Mouse (Mus musculus): ENCODE data around the gene F5.

Gene F5

GRCm38 (mm10) chr1:164151387-164152088, at the start of gene F5:
TSS of gene F5 (plus strand) at chr1:164151838.
- in situ Hi-C loops (cut with MboI, MseI): no loop called here

GRCm38 (mm10) chr1:164109763-164110162, 41.9 kb upstream of the F5 start:
- in situ Hi-C loops (cut with MboI, MseI): no loop called here

- in situ Hi-C loops (cut with MboI, MseI): no loop called here
Observed at GRCm38 (mm10) chr1:164110591-164111329, 40.9 kb upstream of the F5 start.

GRCm38 (mm10) chr1:164114280-164114679, 37.4 kb upstream of the F5 start:
- in situ Hi-C loops (cut with MboI, MseI): no loop called here

DNA sequence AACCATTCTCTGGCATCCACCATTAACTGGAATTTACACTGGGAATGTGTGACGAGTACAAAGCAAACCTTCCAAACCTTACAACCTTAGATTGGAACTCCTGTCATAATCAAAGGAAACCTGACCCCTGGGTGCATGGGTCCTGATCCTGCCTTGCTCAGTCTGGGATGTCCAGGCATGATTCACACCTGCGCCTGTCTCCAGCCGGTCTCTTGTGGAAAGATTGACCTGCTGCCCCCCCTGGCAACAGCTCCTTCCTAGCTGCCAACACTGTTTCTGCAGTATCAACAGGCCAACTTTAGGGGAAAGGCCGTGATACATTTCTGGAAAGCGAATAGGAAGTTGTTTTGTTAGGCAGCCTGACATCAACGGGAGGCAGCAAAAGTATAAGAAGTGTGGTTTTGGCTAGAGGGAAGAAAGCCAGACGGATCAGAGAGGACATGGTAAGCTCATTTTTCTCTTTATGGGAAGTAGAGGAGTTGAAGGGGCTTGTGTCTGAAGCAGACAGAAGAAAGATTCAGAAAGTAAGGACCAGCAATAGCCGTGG, 36.6 kb upstream of the F5 start, which contains the start of gene Selp:
TSS of gene Selp (plus strand) at position 318 of the 547 bp plus-strand sequence.
- in situ Hi-C loops (cut with MboI, MseI): loop anchor here (5.0 kb wide), 1 partner anchor 468 kb away; no protein-coding TSS in a partner anchor

GRCm38 (mm10) chr1:164115647-164116046, 36.0 kb upstream of the F5 start:
- in situ Hi-C loops (cut with MboI, MseI): loop anchor here (5.0 kb wide), 1 partner anchor 468 kb away; no protein-coding TSS in a partner anchor

- in situ Hi-C loops (cut with MboI, MseI): loop anchor here (5.0 kb wide), 1 partner anchor 471 kb away; no protein-coding TSS in a partner anchor
Observed at GRCm38 (mm10) chr1:164117869-164118268, 33.8 kb upstream of the F5 start.

DNA sequence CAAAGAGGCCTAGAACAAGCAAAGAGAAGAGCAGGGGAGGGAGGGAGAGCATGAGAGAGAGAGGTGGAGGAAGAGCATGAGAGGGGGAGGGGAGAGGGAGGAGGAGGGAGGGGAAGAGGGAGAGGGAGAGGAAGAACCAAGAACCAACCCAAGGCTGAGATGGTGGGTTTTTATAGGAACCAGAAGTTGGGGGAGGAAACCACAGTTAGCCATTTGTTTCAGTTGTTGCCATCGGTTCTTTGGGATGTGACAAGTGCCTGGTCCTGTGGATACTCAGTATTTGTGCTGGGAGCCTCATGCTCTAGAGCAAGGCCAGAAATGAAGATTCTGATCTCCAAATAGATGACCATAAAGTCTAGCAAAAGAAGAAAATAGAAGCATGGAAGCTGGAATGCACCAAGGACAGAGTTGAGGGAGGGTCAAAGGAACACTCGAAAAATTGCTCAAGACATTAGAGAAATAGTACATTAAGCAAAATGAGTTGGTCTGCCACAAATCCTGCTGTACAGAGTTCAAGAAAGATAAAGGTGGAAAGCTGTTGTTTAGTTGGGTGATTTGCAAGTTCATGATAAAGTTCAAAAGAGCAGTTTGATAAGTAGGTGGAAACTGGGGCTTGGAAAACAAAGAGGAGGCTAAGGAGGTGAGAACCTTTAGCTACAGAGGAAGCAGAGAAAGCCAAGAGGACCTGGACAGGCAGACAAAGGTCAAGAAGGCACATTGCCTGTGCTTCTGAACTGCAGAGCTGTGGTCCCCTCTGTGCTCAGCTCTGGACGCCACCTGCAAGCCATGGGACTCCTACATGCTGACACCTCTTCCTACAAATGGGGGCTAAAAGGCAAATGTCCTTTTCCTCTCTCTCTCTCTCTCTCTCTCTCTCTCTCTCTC, 31.5 kb upstream of the F5 start:
- in situ Hi-C loops (cut with MboI, MseI): loop anchor here (5.0 kb wide), 1 partner anchor 473 kb away; no protein-coding TSS in a partner anchor

GRCm38 (mm10) chr1:164120777-164121158, 30.9 kb upstream of the F5 start:
- in situ Hi-C loops (cut with MboI, MseI): no loop called here

DNA sequence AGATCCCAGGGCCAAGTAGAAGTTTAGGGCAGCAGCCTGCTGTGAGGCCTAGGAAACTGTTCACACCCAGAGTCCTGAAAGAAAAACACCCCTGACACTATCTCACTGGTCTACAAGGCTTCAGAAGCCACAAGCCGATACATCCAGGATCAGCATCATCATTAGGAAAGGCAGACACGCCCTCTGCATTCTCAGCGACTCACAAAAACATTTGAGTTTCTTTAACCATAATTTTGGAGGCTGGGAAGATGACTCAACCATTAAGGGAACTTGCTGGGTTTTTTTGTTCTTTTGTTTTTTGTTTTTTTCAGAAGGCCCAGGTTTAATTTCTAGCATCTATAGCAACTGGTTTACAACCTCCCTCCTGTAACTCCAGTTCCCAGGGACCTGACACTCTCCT, 27.8 kb upstream of the F5 start:
- in situ Hi-C loops (cut with MboI, MseI): no loop called here

DNA sequence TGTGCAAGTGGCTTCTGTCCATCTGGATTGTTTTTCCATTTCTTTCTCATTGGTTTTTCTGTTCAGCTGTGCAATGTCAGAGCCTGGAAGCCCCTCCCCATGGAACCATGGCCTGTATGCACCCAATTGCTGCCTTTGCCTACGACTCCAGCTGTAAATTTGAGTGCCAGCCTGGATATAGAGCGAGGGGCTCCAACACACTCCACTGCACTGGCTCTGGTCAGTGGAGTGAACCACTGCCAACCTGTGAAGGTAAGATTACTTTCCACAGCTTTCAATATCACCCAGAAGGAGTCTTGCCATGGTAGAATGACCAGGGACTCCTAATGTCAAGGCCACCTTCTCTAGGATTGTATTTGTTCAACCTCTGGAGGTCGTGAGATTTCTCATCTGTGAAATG, 21.6 kb upstream of the F5 start:
- in situ Hi-C loops (cut with MboI, MseI): no loop called here

- in situ Hi-C loops (cut with MboI, MseI): no loop called here
Observed at GRCm38 (mm10) chr1:164132609-164133008, 19.0 kb upstream of the F5 start.

DNA sequence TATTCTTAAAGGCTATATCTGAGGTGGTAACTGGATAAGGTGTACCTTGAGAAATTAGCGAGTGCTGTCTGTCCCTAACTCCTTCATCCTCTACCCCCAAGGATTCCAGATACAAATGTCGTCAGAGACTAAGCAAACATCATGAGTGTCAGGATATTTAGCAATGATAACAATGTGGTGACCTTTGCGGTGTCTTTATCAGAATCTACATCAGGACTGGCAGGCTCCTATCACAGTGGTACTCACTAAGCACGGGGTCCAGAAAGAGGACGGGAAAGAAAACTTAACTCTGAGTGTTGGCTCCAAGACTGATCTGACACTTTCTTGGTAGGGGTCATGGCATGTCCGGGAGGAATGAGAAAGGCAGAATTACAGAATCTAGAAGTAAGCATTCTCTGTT, 17.5 kb upstream of the F5 start:
- in situ Hi-C loops (cut with MboI, MseI): no loop called here

DNA sequence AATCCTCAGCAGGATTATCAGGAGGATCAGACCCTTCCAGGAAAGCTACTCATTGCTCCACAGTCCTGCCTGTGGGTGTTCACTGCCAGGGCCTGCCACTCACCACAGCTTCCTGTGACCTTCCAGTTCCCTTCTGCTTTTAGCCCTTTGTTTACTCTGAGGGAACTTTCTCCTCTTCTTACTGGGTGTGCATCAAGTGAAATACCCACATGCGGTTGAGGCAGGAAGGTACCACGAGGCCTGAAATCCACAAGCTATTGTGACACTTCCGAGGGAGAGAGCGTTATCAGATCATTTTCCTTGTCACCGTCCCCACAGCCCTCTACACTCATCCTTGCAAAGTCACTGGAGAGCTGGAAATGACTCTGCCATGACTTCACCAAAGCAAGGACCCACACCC, 16.3 kb upstream of the F5 start:
- in situ Hi-C loops (cut with MboI, MseI): loop anchor here (5.0 kb wide), 2 partner anchors 83 to 108 kb away; no protein-coding TSS in a partner anchor

DNA sequence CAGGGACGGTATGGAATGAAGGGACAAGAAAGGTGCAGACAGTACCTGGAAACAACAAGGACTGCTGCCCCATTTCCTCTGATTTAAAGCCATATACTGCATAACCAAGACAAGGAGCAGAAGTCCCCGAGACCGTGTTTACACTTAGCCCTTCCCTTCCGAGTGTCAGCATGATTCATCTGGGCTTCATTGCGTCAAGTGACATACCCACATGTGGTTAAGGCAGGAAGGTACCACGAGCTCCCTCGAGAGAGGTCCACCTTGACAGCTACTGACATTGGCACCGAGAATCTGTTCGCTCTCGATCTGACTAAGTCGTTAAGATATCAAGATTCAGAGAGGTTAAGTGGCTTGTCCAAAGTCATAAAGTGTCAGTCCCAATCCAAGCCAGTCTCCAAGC, 15.7 kb upstream of the F5 start:
- in situ Hi-C loops (cut with MboI, MseI): loop anchor here (5.0 kb wide), 2 partner anchors 84 to 109 kb away; no protein-coding TSS in a partner anchor

DNA sequence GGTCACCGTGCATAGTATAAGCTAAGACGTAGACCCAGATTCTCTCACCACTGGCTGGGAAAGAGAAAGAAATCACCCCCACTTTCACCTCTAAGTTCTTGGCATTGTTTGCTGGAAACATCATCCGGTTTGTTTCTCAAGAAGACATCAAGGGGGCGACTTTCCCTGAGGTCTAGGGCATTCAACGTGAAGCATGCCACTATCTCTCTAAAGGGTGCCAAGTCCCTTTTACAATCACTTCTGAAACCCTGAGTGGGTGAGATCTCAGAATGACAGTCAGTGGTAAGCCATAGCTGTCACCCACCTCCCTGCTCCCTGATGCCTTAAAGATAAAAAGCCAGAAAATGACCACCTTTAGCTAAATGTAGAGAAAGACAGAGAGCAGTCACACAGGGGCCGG, 15.0 kb upstream of the F5 start:
- in situ Hi-C loops (cut with MboI, MseI): loop anchor here (5.0 kb wide), 2 partner anchors 84 to 109 kb away; no protein-coding TSS in a partner anchor

DNA sequence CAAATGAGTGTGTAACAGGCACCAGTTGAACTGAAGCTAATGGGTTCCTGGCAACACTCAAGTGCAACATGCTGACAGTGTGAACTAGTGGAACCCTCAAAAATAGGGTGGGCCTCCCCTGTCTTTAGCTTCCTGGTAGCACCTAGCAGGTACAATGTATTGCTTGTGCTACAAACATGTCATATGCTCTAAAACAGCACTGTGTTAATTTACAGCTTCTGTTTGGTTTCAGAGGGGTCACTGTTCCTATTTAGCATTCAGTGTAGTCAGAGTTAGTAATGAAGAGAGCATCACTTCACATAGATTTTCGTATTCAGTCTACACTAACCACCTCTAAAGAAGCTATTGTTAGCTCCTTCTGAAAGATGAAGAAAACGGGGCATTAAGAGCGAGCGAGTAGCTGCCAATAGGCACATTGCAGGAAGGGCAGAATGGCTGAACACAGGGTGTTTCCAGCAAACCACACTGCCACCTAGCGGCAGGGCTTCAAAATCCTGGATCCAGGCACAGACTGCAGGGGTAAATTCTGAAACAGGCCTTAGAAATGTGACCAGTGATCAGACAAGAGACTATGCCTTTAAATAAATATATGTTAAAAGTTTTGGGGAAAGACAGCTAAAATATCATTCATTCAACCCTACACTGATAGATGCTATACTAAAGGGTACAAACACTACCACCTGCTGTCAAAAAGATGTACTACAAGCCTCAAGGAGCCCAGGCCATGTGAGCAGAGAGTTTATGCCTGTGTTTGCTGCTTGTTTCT, 13.1 kb upstream of the F5 start:
- in situ Hi-C loops (cut with MboI, MseI): loop anchor here (5.0 kb wide), 2 partner anchors 86 to 111 kb away; no protein-coding TSS in a partner anchor

DNA sequence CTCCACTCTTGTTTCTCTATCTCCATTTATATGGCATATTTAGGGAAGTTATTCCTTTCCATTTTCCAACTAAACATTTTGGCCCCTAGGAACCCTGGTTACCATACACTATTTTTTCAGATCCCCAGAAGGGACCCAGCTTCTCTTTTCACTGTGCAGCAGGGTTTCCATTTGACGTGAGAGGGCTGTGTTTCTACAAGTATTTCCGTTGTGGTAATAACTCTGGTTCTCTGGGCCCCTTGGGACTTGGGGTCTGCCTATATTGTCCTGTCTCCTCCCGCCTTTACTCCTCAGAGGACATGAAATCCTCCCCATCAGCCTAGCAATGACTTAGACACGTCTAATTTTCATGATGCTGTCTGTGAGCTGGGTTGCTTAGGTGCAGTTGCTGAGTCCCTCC, 12.2 kb upstream of the F5 start:
- in situ Hi-C loops (cut with MboI, MseI): loop anchor here (5.0 kb wide), 2 partner anchors 87 to 112 kb away; no protein-coding TSS in a partner anchor

GRCm38 (mm10) chr1:164149083-164149482, 2.6 kb upstream of the F5 start:
- in situ Hi-C loops (cut with MboI, MseI): no loop called here

DNA sequence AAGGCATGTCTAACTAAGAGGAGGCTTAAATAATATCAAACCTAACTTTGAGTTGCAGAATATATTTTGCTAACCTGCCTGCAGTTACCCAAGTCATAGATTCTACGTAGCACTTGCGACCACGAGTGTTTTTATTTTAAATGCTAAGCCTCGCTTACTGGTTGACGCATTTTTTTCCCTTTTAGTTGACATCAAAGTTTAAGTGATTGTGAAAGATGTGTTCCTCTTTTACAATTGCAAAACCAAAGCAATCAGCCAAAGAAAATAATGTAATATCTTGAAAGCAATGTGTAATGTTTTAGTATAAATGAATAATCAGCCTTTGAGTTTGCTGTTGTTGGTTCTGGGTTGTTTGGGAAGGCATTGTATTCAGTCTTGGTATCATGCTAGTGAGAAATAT, 1.2 kb downstream of the F5 start:
- in situ Hi-C loops (cut with MboI, MseI): no loop called here
